Mouse (Mus musculus) embryo, embryonic 10.5 days (tissue): ENCODE measurements at regions not wholly inside any gene's neighbourhood (a gene's known extent, or its start where the extent isn't known, plus 50 kb on each side); places are given as distances from the start of the nearest gene placed in this dataset.
"Not testable (repeated sequence)": the region's sequence is repeated elsewhere in the genome, so short reads cannot be mapped to it uniquely, and the experiment has no call there.

Experiments
- DNase-seq: peaks from one replicate; pipeline ENCODE4 v3.0.0-alpha.2; 2015; ENCODE audit warnings: low spot score

- not testable (repeated sequence) for DNase-seq
These were observed 665.8 kb downstream of the Nebl start for GRCm38 (mm10) chr2:17065149-17066145.
